Mouse (Mus musculus): ENCODE measurements around the gene 4930474N05Rik.
A peak's percentile ranks its signal among the peaks of the same experiment; 100 is the strongest.

4930474N05Rik gene

GRCm38 (mm10) chr14:36094617-36095016 lies at the start of gene 4930474N05Rik:
TSS of gene 4930474N05Rik (plus strand) at chr14:36094917.
- DNase-seq (ENCODE audit: low read depth), result no peak

GRCm38 (mm10) chr14:36048746-36049391 lies 45.8 kb upstream of the 4930474N05Rik start:
- peak; percentile 4 for DNase-seq (ENCODE audit: low read depth)

GRCm38 (mm10) chr14:36053281-36053680 lies 41.4 kb upstream of the 4930474N05Rik start:
- DNase-seq (ENCODE audit: low read depth), result no peak

GRCm38 (mm10) chr14:36098528-36098927 lies 3.8 kb downstream of the 4930474N05Rik start:
- DNase-seq (ENCODE audit: low read depth), result no peak

GRCm38 (mm10) chr14:36099647-36100046 lies 4.9 kb downstream of the 4930474N05Rik start:
- no peak for DNase-seq (ENCODE audit: low read depth)

- DNase-seq (ENCODE audit: low read depth), result no peak
These were observed 6.0 kb downstream of the 4930474N05Rik start for GRCm38 (mm10) chr14:36100731-36101130.

GRCm38 (mm10) chr14:36114481-36114880 lies 19.8 kb downstream of the 4930474N05Rik start:
- DNase-seq (ENCODE audit: low read depth), result no peak

- DNase-seq (ENCODE audit: low read depth), result no peak
These were observed 29.1 kb downstream of the 4930474N05Rik start for GRCm38 (mm10) chr14:36123775-36124335.

- DNase-seq (ENCODE audit: low read depth), result no peak
These were observed 41.0 kb downstream of the 4930474N05Rik start for GRCm38 (mm10) chr14:36135749-36136148.

- DNase-seq (ENCODE audit: low read depth), result no peak
These were observed 43.0 kb downstream of the 4930474N05Rik start for GRCm38 (mm10) chr14:36137696-36138095.

GRCm38 (mm10) chr14:36145261-36145660 lies 50.5 kb downstream of the 4930474N05Rik start:
- DNase-seq (ENCODE audit: low read depth), result no peak
